Mouse (Mus musculus) intestine, embryonic 15.5 days (tissue): ENCODE measurements at regions not wholly inside any gene's neighbourhood (a gene's known extent, or its start where the extent isn't known, plus 50 kb on each side); places are given as distances from the start of the nearest gene placed in this dataset.
A peak's percentile ranks its signal among the peaks of the same experiment; 100 is the strongest.

ENCODE experiments used
- ATAC-seq: fragments of 200-750 bp; cut with Nextera tagmentation; 2 replicates; pipeline ENCODE4 v1.8.0; 2017; ENCODE audit warnings: moderate TSS enrichment, moderate library complexity
- H3K27ac ChIP-seq: fragments of 300-500 bp; sonication (generic); 2 replicates; pipeline ENCODE4 v1.5.1; 2015; ENCODE audit warnings: mild to moderate bottlenecking, inconsistent platforms
- H3K27me3 ChIP-seq: fragments of 300-500 bp; sonication (generic); replicated peaks from 2 replicates; pipeline ENCODE4 v1.6.1; 2015; ENCODE audit warnings: inconsistent platforms
- H3K36me3 ChIP-seq: fragments of 300-500 bp; sonication (generic); 2 replicates; pipeline ENCODE4 v1.6.1; 2015; ENCODE audit warnings: inconsistent platforms
- H3K4me1 ChIP-seq: fragments of 300-500 bp; sonication (generic); replicated peaks from 2 replicates; pipeline ENCODE4 v1.6.1; 2015; ENCODE audit warnings: inconsistent platforms
- H3K4me2 ChIP-seq: fragments of 300-500 bp; sonication (generic); replicated peaks from 2 replicates; pipeline ENCODE4 v1.6.1; 2015; ENCODE audit warnings: mild to moderate bottlenecking, inconsistent platforms
- H3K4me3 ChIP-seq: fragments of 300-500 bp; sonication (generic); replicated peaks from 2 replicates; pipeline ENCODE4 v1.5.1; 2015; ENCODE audit warnings: inconsistent platforms
- H3K9ac ChIP-seq: fragments of 300-500 bp; sonication (generic); 2 replicates; pipeline ENCODE4 v1.6.1; 2015; ENCODE audit warnings: inconsistent platforms
- H3K9me3 ChIP-seq: fragments of 300-500 bp; sonication (generic); 2 replicates; pipeline ENCODE4 v1.6.1; 2016; ENCODE audit warnings: inconsistent platforms
- WGBS: fragments of 180-500 bp; shearing (Covaris S2); methylation state at CpG from one replicate; pipeline ENCODE4 v1.1.7; 2015; 5-methylcytosine and 5-hydroxymethylcytosine counted together

- Histone ChIP-seq H3K4me2 (no peak overlapping the region), H3K9me3 (no peaks in the 10 kb centered on the region), H3K27ac (no peak overlapping the region), H3K27me3 (no peaks in the 10 kb centered on the region), H3K4me1 (no peaks in the 10 kb centered on the region), H3K9ac (no peak overlapping the region), H3K36me3 (no peaks in the 10 kb centered on the region), H3K4me3 (no peak overlapping the region)
- WGBS: 62% methylated on average over 6 of the region's 6 CpGs
- no peak for ATAC-seq
Observed at GRCm38 (mm10) chr11:111555615-111556014, 489.7 kb downstream of the Kcnj2 start.

GRCm38 (mm10) chr11:111558302-111559140 lies 492.6 kb downstream of the Kcnj2 start:
- no peak for ATAC-seq
- no peaks in the 10 kb centered on the region for H3K36me3 ChIP-seq
- H3K4me1 ChIP-seq: no peaks in the 10 kb centered on the region
- no peak overlapping the region for H3K4me2 ChIP-seq
- no peak overlapping the region for H3K27ac ChIP-seq
- no peaks in the 10 kb centered on the region for H3K9me3 ChIP-seq
- no peak overlapping the region for H3K4me3 ChIP-seq
- WGBS: 72% methylated on average over 9 of the region's 9 CpGs
- no peaks in the 10 kb centered on the region for H3K27me3 ChIP-seq
- no peak overlapping the region for H3K9ac ChIP-seq

- H3K27me3 ChIP-seq: no peaks in the 10 kb centered on the region
- H3K4me1 ChIP-seq: no peaks in the 10 kb centered on the region
- H3K36me3 ChIP-seq: no peaks in the 10 kb centered on the region
- H3K4me3 ChIP-seq: no peak overlapping the region
- no peak overlapping the region for H3K27ac ChIP-seq
- no peaks in the 10 kb centered on the region for H3K9me3 ChIP-seq
- no peak for ATAC-seq
- H3K9ac ChIP-seq: no peak overlapping the region
- no peak overlapping the region for H3K4me2 ChIP-seq
- WGBS: 69% methylated on average over 5 of the region's 5 CpGs
Observed at GRCm38 (mm10) chr11:111563171-111563570, 497.2 kb downstream of the Kcnj2 start.

GRCm38 (mm10) chr11:111568041-111568440 lies 502.1 kb downstream of the Kcnj2 start:
- WGBS: 86% methylated on average over 6 of the region's 6 CpGs
- Histone ChIP-seq H3K9ac (no peak overlapping the region), H3K9me3 (no peaks in the 10 kb centered on the region), H3K27ac (no peak overlapping the region), H3K4me1 (no peaks in the 10 kb centered on the region), H3K27me3 (no peaks in the 10 kb centered on the region), H3K4me3 (no peak overlapping the region), H3K36me3 (no peaks in the 10 kb centered on the region), H3K4me2 (no peak overlapping the region)
- no peak for ATAC-seq

DNA sequence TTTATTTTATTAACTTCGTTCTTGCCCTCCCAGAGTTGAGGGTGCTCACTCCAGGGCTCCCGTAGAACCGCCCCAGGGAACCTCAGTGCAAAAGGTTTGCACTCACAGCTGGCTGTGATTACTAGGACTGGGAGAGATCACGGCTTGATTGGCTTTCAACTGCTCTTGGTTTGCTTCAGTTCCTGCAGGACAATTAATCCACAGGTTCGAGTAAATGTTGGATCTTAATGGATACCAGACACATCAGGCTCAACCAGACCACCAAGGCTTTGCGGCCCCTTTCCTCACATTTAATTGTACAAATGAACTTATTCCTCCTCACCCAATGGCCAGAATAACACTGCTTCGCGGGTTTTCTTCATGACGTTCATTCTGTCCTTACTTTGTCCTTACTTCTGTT lies 502.9 kb downstream of the Kcnj2 start:
- Histone ChIP-seq H3K4me2 (no peak overlapping the region), H3K4me1 (no peaks in the 10 kb centered on the region), H3K27ac (no peak overlapping the region), H3K36me3 (no peaks in the 10 kb centered on the region), H3K4me3 (no peak overlapping the region), H3K27me3 (no peaks in the 10 kb centered on the region), H3K9me3 (no peaks in the 10 kb centered on the region), H3K9ac (no peak overlapping the region)
- WGBS: 78% methylated on average over 9 of the region's 9 CpGs
- no peak for ATAC-seq

DNA sequence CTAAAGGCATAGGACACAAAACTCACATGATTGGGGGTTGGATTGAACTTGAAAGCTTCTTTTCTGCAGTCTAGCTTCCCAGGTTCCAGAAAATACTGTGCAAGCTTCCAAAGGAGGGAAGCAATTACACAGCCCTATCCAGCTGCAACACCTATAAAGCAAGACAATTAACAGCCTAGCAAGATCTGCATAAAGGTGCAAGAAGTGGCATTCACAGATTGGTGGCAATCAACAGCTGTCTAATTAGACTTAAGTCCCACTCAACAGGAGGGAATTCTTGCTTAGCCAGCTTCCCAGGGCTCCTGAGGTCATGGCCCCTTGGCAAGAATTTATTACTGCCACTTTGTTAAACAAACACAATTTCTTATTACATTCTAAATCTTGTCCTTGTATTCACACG lies 511.9 kb downstream of the Kcnj2 start:
- H3K27me3 ChIP-seq: no peaks in the 10 kb centered on the region
- H3K9ac ChIP-seq: no peak overlapping the region
- no peaks in the 10 kb centered on the region for H3K4me1 ChIP-seq
- H3K4me3 ChIP-seq: no peak overlapping the region
- H3K36me3 ChIP-seq: no peaks in the 10 kb centered on the region
- WGBS: 15% methylated on average over 1 of the region's 1 CpGs
- no peak overlapping the region for H3K4me2 ChIP-seq
- no peak overlapping the region for H3K27ac ChIP-seq
- no peaks in the 10 kb centered on the region for H3K9me3 ChIP-seq
- no peak for ATAC-seq

- Histone ChIP-seq H3K4me3 (peak overlapping the region; percentile 24; the same call in 1 of the 2 replicates), H3K27ac (no peak overlapping the region), H3K27me3 (no peaks in the 10 kb centered on the region), H3K4me1 (no peaks in the 10 kb centered on the region), H3K9me3 (no peaks in the 10 kb centered on the region), H3K9ac (no peak overlapping the region), H3K36me3 (no peaks in the 10 kb centered on the region), H3K4me2 (peak overlapping the region; percentile 60)
- no peak for ATAC-seq
- 49% methylated on average over 4 of the region's 4 CpGs for WGBS
Observed at GRCm38 (mm10) chr11:111582980-111583379, 517.0 kb downstream of the Kcnj2 start.

GRCm38 (mm10) chr11:111583606-111584005 lies 517.6 kb downstream of the Kcnj2 start:
- WGBS: 34% methylated on average over 13 of the region's 13 CpGs
- H3K36me3 ChIP-seq: no peaks in the 10 kb centered on the region
- ATAC-seq: no peak
- H3K9ac ChIP-seq: no peak overlapping the region
- H3K4me2 ChIP-seq: peak overlapping the region; percentile 60
- H3K4me3 ChIP-seq: peak overlapping the region; percentile 24
- H3K27me3 ChIP-seq: no peaks in the 10 kb centered on the region
- no peaks in the 10 kb centered on the region for H3K4me1 ChIP-seq
- H3K9me3 ChIP-seq: no peaks in the 10 kb centered on the region
- no peak overlapping the region for H3K27ac ChIP-seq

- no peak overlapping the region for H3K9ac ChIP-seq
- no peak overlapping the region for H3K4me3 ChIP-seq
- no peak for ATAC-seq
- H3K27me3 ChIP-seq: no peaks in the 10 kb centered on the region
- H3K27ac ChIP-seq: no peak overlapping the region
- H3K9me3 ChIP-seq: no peaks in the 10 kb centered on the region
- no peaks in the 10 kb centered on the region for H3K4me1 ChIP-seq
- no peaks in the 10 kb centered on the region for H3K36me3 ChIP-seq
- H3K4me2 ChIP-seq: no peak overlapping the region
Observed at GRCm38 (mm10) chr11:111599456-111599855, 533.5 kb downstream of the Kcnj2 start.

DNA sequence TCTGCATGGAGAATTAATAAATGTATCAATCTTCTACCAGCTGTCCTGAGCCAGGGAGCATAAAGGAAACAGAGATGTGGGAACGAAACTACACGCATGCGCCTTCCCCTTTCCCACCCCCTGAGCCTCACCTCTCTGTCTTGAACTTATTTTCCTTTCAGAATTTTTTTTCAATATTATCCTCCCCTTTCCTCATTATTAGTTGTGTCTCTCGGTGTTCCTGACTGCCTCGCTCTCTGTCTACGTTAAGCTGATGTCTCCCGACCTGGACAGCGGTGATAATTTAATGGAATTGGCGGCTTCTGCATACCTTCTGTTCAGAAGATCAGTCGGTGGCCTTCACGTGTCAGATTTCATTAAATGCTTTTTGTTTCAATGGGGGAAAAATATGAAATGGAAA lies 539.2 kb downstream of the Kcnj2 start:
- H3K9me3 ChIP-seq: no peaks in the 10 kb centered on the region
- H3K36me3 ChIP-seq: no peaks in the 10 kb centered on the region
- no peak for ATAC-seq
- H3K4me1 ChIP-seq: no peaks in the 10 kb centered on the region
- WGBS: 79% methylated on average over 11 of the region's 11 CpGs
- no peak overlapping the region for H3K4me3 ChIP-seq
- no peak overlapping the region for H3K4me2 ChIP-seq
- H3K27ac ChIP-seq: no peak overlapping the region
- H3K9ac ChIP-seq: no peak overlapping the region
- H3K27me3 ChIP-seq: no peaks in the 10 kb centered on the region

GRCm38 (mm10) chr11:111610522-111611015 lies 544.6 kb downstream of the Kcnj2 start:
- no peak overlapping the region for H3K27ac ChIP-seq
- H3K9me3 ChIP-seq: no peaks in the 10 kb centered on the region
- ATAC-seq: no peak
- H3K27me3 ChIP-seq: no peaks in the 10 kb centered on the region
- no peak overlapping the region for H3K4me2 ChIP-seq
- no peaks in the 10 kb centered on the region for H3K36me3 ChIP-seq
- H3K4me1 ChIP-seq: no peaks in the 10 kb centered on the region
- no peak overlapping the region for H3K4me3 ChIP-seq
- 46% methylated on average over 5 of the region's 5 CpGs for WGBS
- no peak overlapping the region for H3K9ac ChIP-seq

DNA sequence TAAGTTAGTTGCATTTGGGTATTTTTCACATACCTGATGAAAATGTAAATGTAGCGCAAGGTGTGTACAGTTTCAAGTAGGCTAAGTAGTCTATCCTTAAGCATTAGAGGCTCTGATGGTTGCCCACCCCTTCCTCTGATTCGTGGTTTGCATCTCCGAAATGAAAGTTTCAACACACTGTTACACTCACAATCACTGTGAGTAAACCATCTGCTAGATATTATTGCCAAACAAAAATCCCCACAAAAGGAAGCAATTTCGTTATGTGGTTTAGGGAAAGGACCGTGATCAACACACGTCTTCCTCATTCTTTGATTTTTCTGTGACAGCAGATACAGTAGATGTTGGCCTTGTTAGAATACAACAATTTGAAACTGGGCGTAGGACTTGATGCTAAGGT lies 577.6 kb downstream of the Kcnj2 start:
- no peak for ATAC-seq
- H3K4me3 ChIP-seq: no peak overlapping the region

DNA sequence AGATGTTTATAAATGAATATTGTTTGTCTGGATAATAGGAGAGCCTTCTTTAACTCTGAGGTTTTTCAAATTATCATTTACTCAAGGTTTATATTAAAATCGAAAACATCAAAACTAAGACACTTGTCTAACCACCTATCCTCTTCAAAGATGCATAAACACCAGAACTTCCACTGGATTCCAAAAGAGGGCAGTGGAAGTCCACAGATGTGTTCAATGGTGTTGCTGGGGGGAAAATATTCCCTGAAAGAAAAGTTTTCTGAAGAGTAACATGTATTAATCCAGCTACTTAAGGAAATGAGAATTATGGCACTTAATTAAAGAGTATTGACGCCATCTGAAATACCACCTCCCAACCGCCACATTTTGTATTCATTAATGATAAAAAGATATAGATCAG lies 586.9 kb downstream of the Kcnj2 start:
- no peak overlapping the region for H3K9ac ChIP-seq
- no peaks in the 10 kb centered on the region for H3K9me3 ChIP-seq
- ATAC-seq: no peak
- H3K4me3 ChIP-seq: no peak overlapping the region
- no peak overlapping the region for H3K4me2 ChIP-seq
- H3K27ac ChIP-seq: no peak overlapping the region
- no peaks in the 10 kb centered on the region for H3K36me3 ChIP-seq
- no peaks in the 10 kb centered on the region for H3K27me3 ChIP-seq
- no peaks in the 10 kb centered on the region for H3K4me1 ChIP-seq
- 61% methylated on average over 3 of the region's 3 CpGs for WGBS

More for the DNA sequence above, 577.6 kb downstream of the Kcnj2 start:
- Histone ChIP-seq H3K4me1 (no peaks in the 10 kb centered on the region), H3K9ac (no peak overlapping the region), H3K36me3 (no peaks in the 10 kb centered on the region), H3K4me2 (no peak overlapping the region), H3K9me3 (no peaks in the 10 kb centered on the region), H3K27me3 (no peaks in the 10 kb centered on the region), H3K27ac (no peak overlapping the region)
- 90% methylated on average over 7 of the region's 7 CpGs for WGBS
